Mouse (Mus musculus) hindbrain, embryonic 16.5 days (tissue): ENCODE results near the gene Gm20661. TPM values are rescaled to one million over a fixed set of nuclear protein-coding genes. Genes with fewer than 3 reads are reported as not detected.

Experiments used
- ATAC-seq: fragments of 200-750 bp; cut with Nextera tagmentation; 2 replicates; pipeline ENCODE4 v1.8.0; 2017; ENCODE audit warnings: moderate TSS enrichment, moderate library complexity
- H3K27ac ChIP-seq: fragments of 300-500 bp; sonication (generic); 2 replicates; pipeline ENCODE4 v1.5.1; 2014; ENCODE audit warnings: low read depth, mild to moderate bottlenecking, control low read depth, low read length, moderate library complexity
- H3K27me3 ChIP-seq: fragments of 300-500 bp; sonication (generic); replicated peaks from 2 replicates; pipeline ENCODE4 v1.6.1; 2014; ENCODE audit warnings: low read length; ENCODE audit not compliant: control insufficient read depth, insufficient read depth
- H3K36me3 ChIP-seq: fragments of 300-500 bp; sonication (generic); 2 replicates; pipeline ENCODE4 v1.6.1; 2014; ENCODE audit warnings: mild to moderate bottlenecking, low read length, moderate library complexity, mixed read lengths; ENCODE audit not compliant: control insufficient read depth, insufficient read depth
- H3K4me1 ChIP-seq: fragments of 300-500 bp; sonication (generic); 2 replicates; pipeline ENCODE4 v1.6.1; 2014; ENCODE audit warnings: low read depth, low read length; ENCODE audit not compliant: control insufficient read depth, insufficient read depth
- H3K4me2 ChIP-seq: fragments of 300-500 bp; sonication (generic); 2 replicates; pipeline ENCODE4 v1.6.1; 2014; ENCODE audit warnings: mild to moderate bottlenecking, low read length, control low read depth, moderate library complexity
- H3K4me3 ChIP-seq: fragments of 300-500 bp; sonication (generic); 2 replicates; pipeline ENCODE4 v1.5.1; 2014; ENCODE audit warnings: mild to moderate bottlenecking, low read length, control low read depth, moderate library complexity
- H3K9ac ChIP-seq: fragments of 300-500 bp; sonication (generic); 2 replicates; pipeline ENCODE4 v1.6.1; 2014; ENCODE audit warnings: low read depth, mild to moderate bottlenecking, control low read depth, low read length, moderate library complexity
- H3K9me3 ChIP-seq: fragments of 300-500 bp; sonication (generic); 2 replicates; pipeline ENCODE4 v1.6.1; 2014; ENCODE audit warnings: mild to moderate bottlenecking, low read length, moderate library complexity; ENCODE audit not compliant: control insufficient read depth
- WGBS: fragments of 180-500 bp; shearing (Covaris S2); extraction: QIAGEN DNeasy Blood & Tissue Kit; methylation state at CpG from one replicate; pipeline ENCODE4 v1.1.7; 2014; 5-methylcytosine and 5-hydroxymethylcytosine counted together
- polyA plus RNA-seq: library from polyadenylated mRNA; unstranded; fragments of >200 nt; fragmentation: Nextera tagmentation; extraction: Ambion mirVana; gene quantifications from 2 replicates; pipeline ENCODE4 v1.2.1, GENCODE M21; 2015

Gene Gm20661
- polyA plus RNA-seq, 1 experiment from 2014 or later = 0.58 TPM

GRCm38 (mm10) chr9:107975399-107976386 lies 7.2 kb upstream of the Gm20661 start, which contains the start of gene Uba7:
Uba7 (plus strand) TSS chr9:107975505.
- no peak within 1 kb of the TSS for H3K4me2 ChIP-seq
- 73% methylated on average over 12 of the region's 12 CpGs for WGBS
- H3K4me1 ChIP-seq = no peaks in the 10 kb centered on the region

GRCm38 (mm10) chr9:107978815-107979214 lies 4.0 kb upstream of the Gm20661 start:
- ATAC-seq = no peak
- no peaks in the 10 kb centered on the region for H3K27me3 ChIP-seq
- no peaks in the 10 kb centered on the region for H3K9me3 ChIP-seq
- H3K4me3 ChIP-seq = no peak overlapping the region
- 92% methylated on average over 12 of the region's 12 CpGs for WGBS
- H3K27ac ChIP-seq = no peak overlapping the region
- no peaks in the 10 kb centered on the region for H3K36me3 ChIP-seq
- no peaks in the 10 kb centered on the region for H3K4me1 ChIP-seq
- no peak overlapping the region for H3K9ac ChIP-seq
- no peak overlapping the region for H3K4me2 ChIP-seq

More at GRCm38 (mm10) chr9:107975399-107976386, 7.2 kb upstream of the Gm20661 start, which contains the start of gene Uba7:
- ATAC-seq = no peak
- Histone ChIP-seq H3K27ac (no peak within 1 kb of the TSS), H3K9ac (no peak within 1 kb of the TSS), H3K27me3 (no peaks in the 10 kb centered on the region), H3K4me3 (no peak within 1 kb of the TSS), H3K9me3 (no peaks in the 10 kb centered on the region), H3K36me3 (0 out of 2 replicates have a peak, but pooled peaks cover 3% of the 10 kb centered on the region)

GRCm38 (mm10) chr9:107981684-107982605 lies 913 bp upstream of the Gm20661 start:
- no peak for ATAC-seq
- Histone ChIP-seq H3K9ac (peak overlapping the region; percentile 11; the same call in 1 of the 2 replicates), H3K9me3 (no peaks in the 10 kb centered on the region), H3K4me1 (peaks cover 10% of the 10 kb centered on the region), H3K27ac (peak overlapping the region; percentile 70), H3K4me3 (no peak overlapping the region), H3K36me3 (no peaks in the 10 kb centered on the region), H3K4me2 (peak overlapping the region; percentile 7; the same call in 1 of the 2 replicates), H3K27me3 (0 out of 2 replicates have a peak, but pooled peaks cover 3% of the 10 kb centered on the region)
- 63% methylated on average over 6 of the region's 7 CpGs for WGBS

DNA sequence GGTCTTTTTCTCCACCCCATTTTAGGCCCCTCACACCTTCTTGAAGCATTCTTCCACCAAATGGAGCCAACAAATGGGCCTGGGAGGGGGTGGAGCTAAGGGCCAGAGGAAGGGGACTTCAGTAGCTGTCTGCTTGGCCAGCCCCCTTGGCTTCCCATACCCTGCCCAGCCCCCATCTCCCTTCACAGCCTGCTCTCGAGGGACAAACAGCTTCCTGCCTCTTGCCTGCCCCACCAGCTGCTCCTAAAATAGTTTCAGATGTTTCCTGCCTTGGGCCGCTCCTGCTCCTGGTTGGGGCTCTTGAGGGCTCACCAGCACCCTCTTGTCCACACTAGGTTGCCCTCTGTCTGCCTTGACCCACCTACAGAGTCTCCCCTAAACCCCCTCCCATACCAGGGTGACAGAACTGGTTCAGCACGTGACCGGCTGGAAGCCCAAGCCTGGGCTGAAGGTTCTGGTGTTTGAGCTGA lies 598 bp downstream of the Gm20661 start:
- H3K27me3 ChIP-seq = 0 out of 2 replicates have a peak, but pooled peaks cover 3% of the 10 kb centered on the region
- 39% methylated on average over 4 of the region's 4 CpGs for WGBS
- no peak for ATAC-seq
- H3K9ac ChIP-seq = peak overlapping the region; percentile 25; the same call in 1 of the 2 replicates
- H3K4me1 ChIP-seq = peaks cover 10% of the 10 kb centered on the region
- H3K9me3 ChIP-seq = no peaks in the 10 kb centered on the region
- 0 out of 2 replicates have a peak overlapping the region, but pooled peaks have one; percentile 0 for H3K4me3 ChIP-seq
- peak overlapping the region; percentile 73 for H3K27ac ChIP-seq
- H3K36me3 ChIP-seq = no peaks in the 10 kb centered on the region
- H3K4me2 ChIP-seq = peak overlapping the region; percentile 86

GRCm38 (mm10) chr9:107984052-107984753 lies 1.3 kb downstream of the Gm20661 start:
- 0 out of 2 replicates have a peak, but pooled peaks cover 3% of the 10 kb centered on the region for H3K27me3 ChIP-seq
- peak overlapping the region; percentile 76 for H3K4me3 ChIP-seq
- WGBS = 71% methylated on average over 19 of the region's 19 CpGs
- peak overlapping the region; percentile 86 for H3K4me2 ChIP-seq
- peaks cover 10% of the 10 kb centered on the region for H3K4me1 ChIP-seq
- H3K27ac ChIP-seq = peak overlapping the region; percentile 31
- no peak for ATAC-seq
- H3K9ac ChIP-seq = peak overlapping the region; percentile 73; the same call in 1 of the 2 replicates
- H3K36me3 ChIP-seq = no peaks in the 10 kb centered on the region
- no peaks in the 10 kb centered on the region for H3K9me3 ChIP-seq

- Histone ChIP-seq H3K4me3 (peak overlapping the region; percentile 76), H3K4me1 (peaks cover 10% of the 10 kb centered on the region), H3K27me3 (0 out of 2 replicates have a peak, but pooled peaks cover 3% of the 10 kb centered on the region), H3K9ac (peak overlapping the region; percentile 73), H3K4me2 (peak overlapping the region; percentile 86), H3K27ac (peak overlapping the region; percentile 20; the same call in 1 of the 2 replicates), H3K36me3 (no peaks in the 10 kb centered on the region), H3K9me3 (no peaks in the 10 kb centered on the region)
- no peak for ATAC-seq
- 73% methylated on average over 9 of the region's 9 CpGs for WGBS
Observed at GRCm38 (mm10) chr9:107984754-107985055, 1.8 kb downstream of the Gm20661 start.

DNA sequence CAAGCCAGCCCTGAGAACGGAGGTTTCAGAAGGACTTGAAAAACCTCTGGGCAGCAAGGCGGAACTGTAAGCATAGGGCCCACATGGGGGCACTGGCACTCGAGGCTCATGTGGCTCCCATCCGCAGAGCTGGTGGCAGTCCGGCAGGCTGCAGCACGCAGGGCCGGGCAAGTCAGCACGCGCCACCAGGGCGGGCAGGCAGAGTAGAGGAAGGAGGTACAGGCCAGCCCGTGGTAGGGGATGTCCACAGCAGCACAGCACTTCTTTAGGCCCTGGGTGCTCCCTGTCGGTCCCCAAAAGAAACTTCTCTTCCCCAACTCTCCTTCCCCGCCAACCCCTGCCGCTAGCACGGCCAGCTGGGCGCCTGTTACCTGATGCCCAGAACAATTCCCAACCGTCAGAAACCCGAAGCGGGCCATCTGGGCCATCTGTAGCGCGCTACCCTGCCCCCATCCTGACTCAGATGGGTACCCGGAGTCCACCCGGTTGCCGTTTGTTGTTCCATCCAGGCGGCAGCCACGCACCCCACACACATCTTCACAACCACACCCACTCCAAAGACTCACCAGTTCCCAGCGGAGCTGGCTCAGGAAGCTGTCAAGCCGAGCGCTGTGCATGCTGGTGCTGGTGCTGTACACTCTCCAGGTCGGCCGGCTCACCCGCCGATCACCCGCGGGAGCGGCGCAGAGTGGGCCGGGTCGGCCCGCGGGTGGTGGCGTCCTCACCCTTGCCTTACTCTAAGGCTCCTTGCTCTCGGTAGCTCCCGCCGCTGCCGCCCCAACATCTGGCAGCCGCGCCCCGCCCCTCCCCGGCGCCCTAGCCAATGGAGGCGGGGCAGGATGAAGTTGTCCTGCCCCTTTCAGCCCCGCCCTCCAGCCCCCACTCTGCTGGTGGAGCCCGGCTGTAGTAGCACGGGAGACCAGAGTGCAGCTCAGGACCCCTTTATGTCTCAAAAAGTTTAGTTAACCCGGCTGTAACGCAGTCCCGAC lies 2.6 kb downstream of the Gm20661 start, which contains the start of gene Inka1:
TSS of gene Inka1 (minus strand) at position 749 of the 989 bp plus-strand sequence.
- H3K4me1 ChIP-seq = peaks cover 10% of the 10 kb centered on the region
- H3K27ac ChIP-seq = peak within 1 kb of the TSS; percentile 60
- under 1% methylated on average over 57 of the region's 58 CpGs for WGBS
- no peaks in the 10 kb centered on the region for H3K36me3 ChIP-seq
- H3K9me3 ChIP-seq = no peaks in the 10 kb centered on the region
- ATAC-seq = peak; percentile 78
- H3K4me2 ChIP-seq = peak within 1 kb of the TSS; percentile 86
- 0 out of 2 replicates have a peak, but pooled peaks cover 3% of the 10 kb centered on the region for H3K27me3 ChIP-seq
- H3K4me3 ChIP-seq = peak within 1 kb of the TSS; percentile 76
- H3K9ac ChIP-seq = peak within 1 kb of the TSS; percentile 73
